Mouse (Mus musculus): ENCODE measurements at regions not wholly inside any gene's neighbourhood (a gene's known extent, or its start where the extent isn't known, plus 50 kb on each side); places are given as distances from the start of the nearest gene placed in this dataset.

GRCm38 (mm10) chr16:97234321-97234720 is 63.8 kb upstream of the Dscam start:
- no peak for DNase-seq (ENCODE audit: low read depth)

- DNase-seq (ENCODE audit: low read depth): no peak
These were observed 69.1 kb upstream of the Dscam start for GRCm38 (mm10) chr16:97239626-97240025.

GRCm38 (mm10) chr16:97240085-97240484 is 69.5 kb upstream of the Dscam start:
- peak; percentile 29 for DNase-seq (ENCODE audit: low read depth)

- no peak for DNase-seq (ENCODE audit: low read depth)
These were observed 70.4 kb upstream of the Dscam start for GRCm38 (mm10) chr16:97240859-97241360.

- peak; percentile 91 for DNase-seq (ENCODE audit: low read depth)
These were observed 71.1 kb upstream of the Dscam start for GRCm38 (mm10) chr16:97241639-97242038.

- no peak for DNase-seq (ENCODE audit: low read depth)
These were observed 79.9 kb upstream of the Dscam start for GRCm38 (mm10) chr16:97250488-97250887.

GRCm38 (mm10) chr16:97252551-97252950 is 82.0 kb upstream of the Dscam start:
- no peak for DNase-seq (ENCODE audit: low read depth)

GRCm38 (mm10) chr16:97252997-97253635 is 82.6 kb upstream of the Dscam start:
- peak; percentile 28 for DNase-seq (ENCODE audit: low read depth)

- DNase-seq (ENCODE audit: low read depth): no peak
These were observed 88.3 kb upstream of the Dscam start for GRCm38 (mm10) chr16:97258821-97259220.

GRCm38 (mm10) chr16:97263451-97263850 is 92.9 kb upstream of the Dscam start:
- no peak for DNase-seq (ENCODE audit: low read depth)

- DNase-seq (ENCODE audit: low read depth): peak; percentile 88
These were observed 86.0 kb upstream of the Bace2 start for GRCm38 (mm10) chr16:97270417-97271133.

- peak; percentile 86 for DNase-seq (ENCODE audit: low read depth)
These were observed 85.3 kb upstream of the Bace2 start for GRCm38 (mm10) chr16:97271264-97271663.

- DNase-seq (ENCODE audit: low read depth): peak; percentile 94
These were observed 84.4 kb upstream of the Bace2 start for GRCm38 (mm10) chr16:97272035-97272631.

GRCm38 (mm10) chr16:97278913-97279312 is 77.6 kb upstream of the Bace2 start:
- DNase-seq (ENCODE audit: low read depth): no peak

GRCm38 (mm10) chr16:97281615-97282110 is 74.9 kb upstream of the Bace2 start:
- DNase-seq (ENCODE audit: low read depth): peak; percentile 68

- DNase-seq (ENCODE audit: low read depth): no peak
These were observed 73.6 kb upstream of the Bace2 start for GRCm38 (mm10) chr16:97282943-97283342.

GRCm38 (mm10) chr16:97285886-97286447 is 70.6 kb upstream of the Bace2 start:
- no peak for DNase-seq (ENCODE audit: low read depth)

- DNase-seq (ENCODE audit: low read depth): no peak
These were observed 69.8 kb upstream of the Bace2 start for GRCm38 (mm10) chr16:97286717-97287116.

- peak; percentile 97 for DNase-seq (ENCODE audit: low read depth)
These were observed 67.9 kb upstream of the Bace2 start for GRCm38 (mm10) chr16:97288634-97289033.

- peak; percentile 77 for DNase-seq (ENCODE audit: low read depth)
These were observed 64.0 kb upstream of the Bace2 start for GRCm38 (mm10) chr16:97292484-97293048.

GRCm38 (mm10) chr16:97293273-97293672 is 63.3 kb upstream of the Bace2 start:
- DNase-seq (ENCODE audit: low read depth): peak; percentile 91

GRCm38 (mm10) chr16:97297140-97297539 is 59.4 kb upstream of the Bace2 start:
- DNase-seq (ENCODE audit: low read depth): no peak

All from 416B (cell line).